Mouse (Mus musculus) brain, adult 10 weeks (tissue): ENCODE measurements around the gene Exosc9. TPM values are rescaled to one million over a fixed set of nuclear protein-coding genes. Genes with fewer than 3 reads are reported as not detected.

Experiments
- polyA plus RNA-seq: library from polyadenylated mRNA; stranded (reverse); fragments of 350-450 nt; fragmentation: Illumina TruSeq; extraction: RNeasy Lipid Tissue Mini Kit (QIAGEN cat#74804); gene quantifications from one replicate; pipeline ENCODE4 v1.2.3, GENCODE M21; 2015; ENCODE audit warnings: low read depth, low replicate concordance

Gene Exosc9
- polyA plus RNA-seq: 57.0 TPM

GRCm38 (mm10) chr3:36552406-36553047 lies at the start of gene Exosc9:
Gene Exosc9 (plus strand): TSS chr3:36552606.

GRCm38 (mm10) chr3:36521073-36522060 lies 31.0 kb upstream of the Exosc9 start, which contains the start of gene Gm11549:
Gene Gm11549 (minus strand): TSS chr3:36521813.

GRCm38 (mm10) chr3:36571827-36572378 lies 19.5 kb downstream of the Exosc9 start, which contains the start of gene Ccna2:
Gene Ccna2 (minus strand): TSS chr3:36572150.

GRCm38 (mm10) chr3:36613202-36613907 lies 60.9 kb downstream of the Exosc9 start, which contains the start of gene Bbs7:
Gene Bbs7 (minus strand): TSS chr3:36613477.

Other genes starting within 250 kb of the Exosc9 start
- gene Anxa5, start 76.7 kb upstream of the Exosc9 start, polyA plus RNA-seq: 83.5 TPM
- gene 1810062G17Rik, start 76.7 kb upstream of the Exosc9 start, polyA plus RNA-seq: not detected
- 32.3 TPM for gene Gm11549, start 30.8 kb upstream of the Exosc9 start, polyA plus RNA-seq
- gene Ccna2, start 19.5 kb downstream of the Exosc9 start, polyA plus RNA-seq: 2.1 TPM
- gene Bbs7, start 60.9 kb downstream of the Exosc9 start, polyA plus RNA-seq: 21.7 TPM
- gene Trpc3, start 137.6 kb downstream of the Exosc9 start, polyA plus RNA-seq: 17.1 TPM